Mouse (Mus musculus) gonadal fat pad, adult 2 months (tissue): ENCODE results near the gene Odr4. TPM values are rescaled to one million over a fixed set of nuclear protein-coding genes. Genes with fewer than 3 reads are reported as not detected.

Experiments
- polyA plus RNA-seq: library from polyadenylated mRNA; depleted of rRNA; stranded (reverse); fragments of >200 nt; gene quantifications from 2 replicates; pipeline ENCODE4 v1.2.3, GENCODE M21; 2012; rRNA removed

Odr4 gene
- polyA plus RNA-seq, 1 experiment: 10.7 TPM

Other genes with a start within 250 kb of the Odr4 start
- gene Pdc, start 73.7 kb downstream of the Odr4 start, polyA plus RNA-seq: not detected in 2 replicates
- 69.0 and 74.5 TPM in 2 replicates for gene Tpr, start 242 bp downstream of the Odr4 start, polyA plus RNA-seq
- gene Prg4, start 73.1 kb upstream of the Odr4 start, polyA plus RNA-seq: 3.8 and 6.6 TPM in 2 replicates